Mouse (Mus musculus): ENCODE measurements around the gene Sult1a1. TPM values are rescaled to one million over a fixed set of nuclear protein-coding genes. Genes with fewer than 3 reads are reported as not detected.
A peak's percentile ranks its signal among the peaks of the same experiment; 100 is the strongest.

Sult1a1 gene
- polyA plus RNA-seq, 1 experiment: 55.6 TPM

DNA sequence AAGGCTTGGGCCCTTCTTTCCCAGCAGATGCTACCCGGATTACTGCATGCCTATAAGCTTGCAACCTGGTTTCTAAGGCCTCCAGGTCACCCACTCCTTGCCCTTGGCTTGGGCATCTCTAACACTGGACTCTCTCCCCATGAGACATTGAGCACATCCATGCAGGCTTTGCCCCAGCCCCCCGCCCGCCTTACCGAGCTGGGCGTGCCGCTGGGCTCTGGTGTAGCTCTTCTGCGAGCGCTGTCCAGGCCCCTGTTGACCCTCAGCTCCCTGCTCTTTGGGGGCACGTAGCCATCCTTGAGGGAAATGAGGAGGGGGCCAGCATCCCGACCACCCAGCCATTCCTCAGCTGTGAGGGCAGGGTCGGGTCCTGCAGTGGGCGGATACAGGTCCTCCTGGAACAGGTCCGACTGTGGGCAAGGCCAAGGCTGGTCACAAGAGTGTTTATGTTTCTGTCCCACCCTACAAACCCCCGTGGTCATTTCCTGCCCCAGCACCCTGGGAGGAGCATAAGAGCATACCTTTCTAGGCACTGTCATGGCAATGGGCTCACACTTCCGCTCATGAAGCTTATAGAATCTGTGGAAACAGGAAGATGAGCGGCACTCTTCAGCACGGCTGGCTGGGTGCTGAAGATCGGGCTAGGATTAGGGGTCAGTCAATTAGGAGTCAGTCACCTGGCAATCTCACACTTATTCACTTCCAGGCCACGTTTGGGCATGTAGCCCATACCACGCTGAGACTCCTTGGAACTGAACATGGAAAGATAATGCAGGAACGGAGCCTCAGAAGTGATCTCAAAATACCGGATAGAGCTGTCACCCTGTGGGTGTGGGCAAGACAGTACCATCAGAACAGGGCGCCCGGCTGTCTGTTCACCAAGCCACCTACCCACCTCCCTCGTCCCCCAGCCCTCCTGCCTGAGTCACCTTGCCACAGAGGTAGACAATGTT lies 24.1 kb upstream of the Sult1a1 start:
- Histone ChIP-seq H3K4me3 (replicated peaks; ENCODE audit: extremely low read depth, low read depth, low read length) (no peak overlapping the region), H3K4me1 (ENCODE audit: control insufficient read depth, insufficient read depth, low read length) (peaks cover 5% of the 10 kb centered on the region)
- TF ChIP-seq POLR2A (IDR thresholded peaks at IDR 0.05; ENCODE audit: borderline replicate concordance, extremely low read depth, low read depth, low read length) (no peak), CTCF (IDR thresholded peaks at IDR 0.05; ENCODE audit: insufficient read depth, low read length) (no peak)
- 76% methylated on average over 25 of the region's 25 CpGs for WGBS
- no peak for DNase-seq

DNA sequence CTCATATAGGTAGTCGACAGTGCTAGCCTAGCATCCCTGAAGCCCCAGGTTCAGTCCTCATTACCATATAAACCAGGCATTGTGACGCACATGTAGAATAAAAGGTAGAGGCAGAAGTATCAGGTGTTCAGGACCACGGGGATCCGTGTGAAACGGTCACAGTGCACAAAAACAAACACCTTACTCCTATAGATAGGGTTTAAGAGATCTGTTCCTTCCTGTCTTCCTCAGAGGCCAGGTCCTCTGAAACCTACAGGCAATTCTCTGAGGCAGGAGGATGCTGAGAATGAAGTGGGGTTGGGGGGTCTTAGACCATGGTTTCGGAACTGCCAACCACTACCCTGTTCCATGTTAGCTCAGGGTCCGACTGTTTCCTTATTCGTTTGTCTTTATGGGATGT lies 21.6 kb upstream of the Sult1a1 start:
- Histone ChIP-seq H3K4me3 (replicated peaks; ENCODE audit: extremely low read depth, low read depth, low read length) (no peak overlapping the region), H3K4me1 (ENCODE audit: control insufficient read depth, insufficient read depth, low read length) (peaks cover 9% of the 10 kb centered on the region)
- WGBS: 86% methylated on average over 8 of the region's 8 CpGs
- no peak for DNase-seq
- no peak for TF ChIP-seq POLR2A (IDR thresholded peaks at IDR 0.05; ENCODE audit: borderline replicate concordance, extremely low read depth, low read depth, low read length)
- TF ChIP-seq CTCF (IDR thresholded peaks at IDR 0.05; ENCODE audit: insufficient read depth, low read length): no peak

DNA sequence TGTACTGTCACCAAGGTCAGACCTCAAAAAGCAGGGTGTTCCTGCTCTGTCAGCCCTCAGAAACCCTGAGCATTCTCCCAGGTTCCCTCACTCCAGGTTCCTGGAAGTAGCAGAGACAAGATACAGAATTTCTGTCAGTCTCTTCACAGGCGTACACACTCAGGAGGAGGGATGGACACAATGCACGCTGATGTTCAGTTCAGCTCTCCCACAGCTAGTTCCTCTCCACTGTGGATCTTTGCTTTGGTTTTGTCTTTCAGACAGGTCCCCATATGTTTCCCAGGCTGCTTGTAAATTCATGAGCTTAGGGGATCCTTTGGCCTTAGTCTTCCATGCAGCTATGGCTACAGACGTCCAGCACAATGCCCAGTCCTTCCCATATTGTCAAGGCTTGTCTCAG lies 20.7 kb upstream of the Sult1a1 start:
- TF ChIP-seq POLR2A (IDR thresholded peaks at IDR 0.05; ENCODE audit: borderline replicate concordance, extremely low read depth, low read depth, low read length): no peak
- no peak for TF ChIP-seq CTCF (IDR thresholded peaks at IDR 0.05; ENCODE audit: insufficient read depth, low read length)
- 69% methylated on average over 3 of the region's 3 CpGs for WGBS

DNA sequence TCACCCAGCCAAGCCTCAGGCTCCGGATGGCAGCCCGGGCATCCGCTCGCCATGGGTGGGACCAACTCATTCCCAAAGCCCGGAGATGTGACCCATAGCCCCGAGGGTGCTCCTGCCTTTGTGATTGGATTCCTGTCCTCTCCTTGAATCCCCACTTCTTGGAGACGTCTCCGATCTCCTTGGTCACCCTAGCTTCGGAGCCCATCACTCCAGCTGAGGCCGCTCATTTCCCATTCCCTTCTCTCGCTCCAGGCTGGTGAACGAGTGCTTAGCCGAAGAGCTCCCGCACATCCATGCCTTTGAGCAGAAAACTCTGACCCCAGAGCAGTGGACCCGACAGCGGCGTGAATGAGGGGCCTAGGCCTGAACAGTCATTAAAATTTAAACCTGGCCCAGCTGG lies 20.1 kb upstream of the Sult1a1 start:
- TF ChIP-seq POLR2A (IDR thresholded peaks at IDR 0.05; ENCODE audit: borderline replicate concordance, extremely low read depth, low read depth, low read length) (no peak), CTCF (IDR thresholded peaks at IDR 0.05; ENCODE audit: insufficient read depth, low read length) (no peak)
- H3K4me1 ChIP-seq (ENCODE audit: control insufficient read depth, insufficient read depth, low read length): peaks cover 9% of the 10 kb centered on the region
- peak overlapping the region; percentile 89 for H3K4me3 ChIP-seq (replicated peaks; ENCODE audit: extremely low read depth, low read depth, low read length)
- no peak for DNase-seq
- 2% methylated on average over 17 of the region's 17 CpGs for WGBS

More for the DNA sequence above, 20.7 kb upstream of the Sult1a1 start:
- Histone ChIP-seq H3K4me3 (replicated peaks; ENCODE audit: extremely low read depth, low read depth, low read length) (no peak overlapping the region), H3K4me1 (ENCODE audit: control insufficient read depth, insufficient read depth, low read length) (peaks cover 9% of the 10 kb centered on the region)
- no peak for DNase-seq

DNA sequence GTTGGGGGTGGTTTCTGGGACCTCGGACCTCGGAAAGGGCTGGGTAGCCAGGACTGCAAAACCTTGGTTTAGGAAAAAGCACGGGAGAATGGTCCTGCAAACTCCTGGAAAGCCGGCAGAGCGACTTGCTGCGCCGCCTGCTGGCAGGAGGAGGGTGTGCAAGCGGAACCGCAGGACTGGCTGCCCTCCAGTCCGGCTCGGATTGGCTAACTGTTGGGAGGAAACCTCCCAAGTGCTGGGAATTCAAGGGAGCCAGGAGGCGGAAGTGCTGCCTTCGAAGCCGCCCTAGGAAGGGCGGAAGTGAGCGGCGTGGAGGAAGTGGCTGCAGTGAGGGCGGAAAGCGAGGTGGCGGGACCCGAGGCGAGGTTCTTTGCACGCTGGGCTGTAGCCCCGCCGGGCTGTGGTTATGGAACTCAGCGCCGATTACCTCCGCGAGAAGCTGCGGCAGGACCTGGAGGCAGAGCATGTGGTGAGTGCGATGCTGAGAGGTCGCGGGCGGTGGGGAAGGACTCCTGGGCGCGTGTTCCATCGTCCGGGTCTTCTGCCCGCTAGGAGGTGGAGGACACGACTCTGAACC lies 19.5 kb upstream of the Sult1a1 start, which contains the start of gene Slx1b:
TSS of gene Slx1b (minus strand) at position 154 of the 577 bp plus-strand sequence.
- DNase-seq: peak; percentile 90
- TF ChIP-seq POLR2A (IDR thresholded peaks at IDR 0.05; ENCODE audit: borderline replicate concordance, extremely low read depth, low read depth, low read length): peak; percentile 53; the same call in 1 of the 2 replicates
- TF ChIP-seq CTCF (IDR thresholded peaks at IDR 0.05; ENCODE audit: insufficient read depth, low read length): peak; percentile 89
- Histone ChIP-seq H3K4me3 (replicated peaks; ENCODE audit: extremely low read depth, low read depth, low read length) (peak within 1 kb of the TSS; percentile 95), H3K4me1 (ENCODE audit: control insufficient read depth, insufficient read depth, low read length) (peaks cover 9% of the 10 kb centered on the region)
- under 1% methylated on average over 40 of the region's 40 CpGs for WGBS

DNA sequence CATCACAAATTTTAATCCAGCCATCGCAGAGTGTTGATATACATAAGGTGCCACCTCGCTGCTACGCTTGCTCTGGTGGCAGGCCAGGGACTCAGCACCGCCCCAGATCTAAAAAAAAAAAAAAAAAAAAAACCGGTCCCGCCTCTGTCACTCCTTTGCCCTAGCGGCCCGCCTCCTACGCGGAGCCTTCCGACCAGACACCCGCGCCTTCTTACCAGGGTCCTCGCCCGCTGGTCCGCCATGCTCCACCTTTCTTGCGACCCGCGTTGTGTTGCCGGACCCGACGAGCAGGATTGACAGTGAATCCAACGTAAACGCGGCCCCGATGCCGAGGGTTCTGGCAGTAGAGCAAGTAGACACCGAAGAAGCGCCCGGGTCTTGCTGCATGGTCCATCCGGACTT lies 19.0 kb upstream of the Sult1a1 start, which contains the start of gene Bola2:
TSS of gene Bola2 (plus strand) at position 192 of the 402 bp plus-strand sequence.
- under 1% methylated on average over 31 of the region's 31 CpGs for WGBS
- TF ChIP-seq POLR2A (IDR thresholded peaks at IDR 0.05; ENCODE audit: borderline replicate concordance, extremely low read depth, low read depth, low read length) (peak; percentile 72; the same call in 1 of the 2 replicates), CTCF (IDR thresholded peaks at IDR 0.05; ENCODE audit: insufficient read depth, low read length) (no peak)
- Histone ChIP-seq H3K4me3 (replicated peaks; ENCODE audit: extremely low read depth, low read depth, low read length) (peak within 1 kb of the TSS; percentile 95), H3K4me1 (ENCODE audit: control insufficient read depth, insufficient read depth, low read length) (peaks cover 9% of the 10 kb centered on the region)
- DNase-seq: no peak

DNA sequence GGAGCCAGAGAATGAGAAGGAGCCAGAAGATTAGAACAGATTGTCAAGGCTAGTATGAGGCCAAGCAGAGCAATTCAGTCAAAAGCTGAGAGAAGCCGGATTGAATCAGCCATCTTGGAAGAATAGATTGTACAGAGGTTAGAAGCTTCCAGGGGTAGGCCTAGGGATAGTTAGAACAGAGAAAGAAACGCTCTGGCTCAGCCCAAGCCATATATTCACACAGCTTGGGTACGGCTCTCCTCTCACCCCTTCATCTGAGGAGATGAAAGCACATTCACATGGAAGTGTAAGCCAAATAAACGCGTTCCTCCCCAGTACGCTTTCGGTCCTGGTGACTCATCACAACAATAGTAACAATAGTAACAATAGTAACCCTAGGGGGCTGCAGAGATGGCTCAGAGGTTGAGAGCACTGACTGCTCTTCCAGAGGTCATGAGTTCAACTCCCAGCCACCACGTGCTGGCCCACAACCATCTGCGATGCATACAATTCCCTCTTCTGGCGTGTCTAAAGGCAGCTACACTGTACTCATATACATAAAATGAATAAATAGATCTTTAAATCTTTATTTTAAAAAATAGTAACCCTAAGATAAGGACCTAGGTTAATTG lies 18.3 kb upstream of the Sult1a1 start:
- TF ChIP-seq CTCF (IDR thresholded peaks at IDR 0.05; ENCODE audit: insufficient read depth, low read length) (no peak), POLR2A (IDR thresholded peaks at IDR 0.05; ENCODE audit: borderline replicate concordance, extremely low read depth, low read depth, low read length) (no peak)
- Histone ChIP-seq H3K4me3 (replicated peaks; ENCODE audit: extremely low read depth, low read depth, low read length) (no peak overlapping the region), H3K4me1 (ENCODE audit: control insufficient read depth, insufficient read depth, low read length) (peaks cover 9% of the 10 kb centered on the region)
- no peak for DNase-seq
- WGBS: 25% methylated on average over 10 of the region's 10 CpGs

DNA sequence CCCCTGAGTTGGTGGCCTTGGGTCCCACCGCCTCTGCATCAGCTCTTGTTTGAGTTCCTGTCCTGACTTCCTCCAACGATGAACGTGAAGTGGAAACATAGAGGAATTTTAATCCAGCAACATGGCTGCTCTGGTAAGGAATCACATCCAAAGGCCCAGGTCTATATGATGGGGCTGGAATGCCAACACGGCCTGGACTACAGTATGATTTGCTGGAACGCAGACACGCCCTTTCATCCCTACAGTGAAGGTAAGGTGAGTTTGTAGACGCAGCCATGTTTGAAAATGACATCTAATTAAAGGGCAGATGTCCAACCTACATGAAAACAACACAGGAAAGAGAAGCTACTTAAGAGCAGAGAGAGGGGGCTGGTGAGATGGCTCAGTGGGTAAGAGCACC lies 17.5 kb upstream of the Sult1a1 start:
- Histone ChIP-seq H3K4me3 (replicated peaks; ENCODE audit: extremely low read depth, low read depth, low read length) (no peak overlapping the region), H3K4me1 (ENCODE audit: control insufficient read depth, insufficient read depth, low read length) (peaks cover 9% of the 10 kb centered on the region)
- WGBS: 66% methylated on average over 7 of the region's 7 CpGs
- no peak for DNase-seq
- TF ChIP-seq POLR2A (IDR thresholded peaks at IDR 0.05; ENCODE audit: borderline replicate concordance, extremely low read depth, low read depth, low read length): no peak
- no peak for TF ChIP-seq CTCF (IDR thresholded peaks at IDR 0.05; ENCODE audit: insufficient read depth, low read length)

DNA sequence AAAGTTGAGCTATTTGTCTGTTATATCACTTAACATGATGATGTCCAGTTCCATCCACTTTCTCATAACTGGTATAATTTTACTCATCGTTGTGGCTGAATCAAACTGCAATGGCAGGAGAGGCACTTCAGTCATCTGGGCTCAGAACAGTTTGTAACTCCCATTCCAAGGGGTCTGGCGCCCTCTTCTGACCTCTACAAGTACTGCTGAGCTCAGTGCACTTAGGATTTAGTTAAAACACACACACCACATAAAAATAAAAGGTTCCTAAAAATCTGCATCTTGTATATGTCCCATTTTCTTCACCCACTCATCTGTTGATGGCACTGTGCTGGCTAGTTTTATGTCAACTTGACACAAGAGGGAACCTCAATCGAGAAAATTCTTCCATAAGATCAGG lies 17.0 kb upstream of the Sult1a1 start:
- TF ChIP-seq POLR2A (IDR thresholded peaks at IDR 0.05; ENCODE audit: borderline replicate concordance, extremely low read depth, low read depth, low read length) (no peak), CTCF (IDR thresholded peaks at IDR 0.05; ENCODE audit: insufficient read depth, low read length) (peak; percentile 87)
- 11% methylated on average over 3 of the region's 3 CpGs for WGBS
- peak; percentile 86 for DNase-seq
- H3K4me3 ChIP-seq (replicated peaks; ENCODE audit: extremely low read depth, low read depth, low read length): no peak overlapping the region
- H3K4me1 ChIP-seq (ENCODE audit: control insufficient read depth, insufficient read depth, low read length): peaks cover 9% of the 10 kb centered on the region
